Mouse (Mus musculus) embryonic stem cell, embryonic (primary cell): ENCODE data around the gene Gm4177.
"Not testable (repeated sequence)": the region's sequence is repeated elsewhere in the genome, so short reads cannot be mapped to it uniquely, and the experiment has no call there.

Experiments used
- CTCF ChIA-PET, 4 experiments: fragments of 300-600 bp in 2 of 4; fragments of 350-600 bp in 2 of 4; sonication (Branson Sonifier 250); formaldehyde crosslinking; loops; one replicate each; lab custom pipeline; 2022; ENCODE audit warnings: inconsistent platforms in 2 of 4; lab: Charles Lee
- POLR2A ChIA-PET, 4 experiments: fragments of 300-600 bp in 2 of 4; fragments of 350-600 bp in 2 of 4; sonication (Branson Sonifier 250); formaldehyde crosslinking; loops; one replicate each; lab custom pipeline; 2022; ENCODE audit warnings: antibody characterized with exemption in 4 of 4, inconsistent platforms in 1 of 4; lab: Charles Lee

The Gm4177 gene

DNA sequence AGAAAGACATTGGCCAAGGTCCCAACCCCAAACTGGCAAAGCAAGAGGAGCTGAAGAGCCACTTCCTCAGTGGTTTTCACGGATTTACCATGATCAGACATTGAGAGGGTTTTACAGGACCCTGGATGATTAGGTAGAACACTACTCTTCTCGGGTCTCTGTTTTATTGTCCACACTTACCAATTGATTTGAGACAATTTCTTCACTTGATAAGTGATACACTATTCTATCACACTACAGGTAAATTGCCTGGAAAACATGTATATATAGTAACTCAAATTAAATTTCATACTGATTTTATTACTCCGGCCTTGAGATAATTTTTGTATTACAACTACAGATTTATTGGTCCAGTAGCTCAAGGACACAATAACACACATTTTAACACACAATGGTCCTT is at the start of gene Gm4177:
TSS of gene Gm4177 (minus strand) at position 101 of the 400 bp plus-strand sequence.
- POLR2A ChIA-PET, CTCF ChIA-PET: not testable (repeated sequence)

GRCm38 (mm10) chr7:21844167-21844566 is 47.6 kb upstream of the Gm4177 start, which contains the start of gene Gm5725:
TSS of gene Gm5725 (minus strand) at chr7:21844267.
- POLR2A ChIA-PET, CTCF ChIA-PET: not testable (repeated sequence)

- CTCF ChIA-PET, POLR2A ChIA-PET: not testable (repeated sequence)
Observed at GRCm38 (mm10) chr7:21832051-21832450, 35.5 kb upstream of the Gm4177 start, which contains the start of gene Vmn1r135. TSS of gene Vmn1r135 (plus strand) at chr7:21832351.

GRCm38 (mm10) chr7:21761375-21761774 is 35.2 kb downstream of the Gm4177 start, which contains the start of gene Gm4175:
TSS of gene Gm4175 (minus strand) at chr7:21761475.
- CTCF ChIA-PET, POLR2A ChIA-PET: not testable (repeated sequence)
